Mouse (Mus musculus) liver, postnatal 0 days (tissue): ENCODE data around the gene Hrasls5. TPM values are rescaled to one million over a fixed set of nuclear protein-coding genes. Genes with fewer than 3 reads are reported as not detected.

ENCODE experiments used
- ATAC-seq: fragments of 200-750 bp; cut with Nextera tagmentation; 2 replicates; pipeline ENCODE4 v1.8.0; 2017; ENCODE audit warnings: mild to moderate bottlenecking, moderate library complexity
- DNase-seq: peaks from one replicate; pipeline ENCODE4 v3.0.0-alpha.2; 2016
- H3K27ac ChIP-seq: fragments of 300-500 bp; sonication (generic); 2 replicates; pipeline ENCODE4 v1.5.1; 2014; ENCODE audit warnings: antibody characterized with exemption, moderate library complexity, mild to moderate bottlenecking, low read depth
- H3K27me3 ChIP-seq: fragments of 300-500 bp; sonication (generic); 2 replicates; pipeline ENCODE4 v1.6.1; 2014; ENCODE audit warnings: low read length, control low read depth, mixed read lengths; ENCODE audit not compliant: insufficient read depth
- H3K36me3 ChIP-seq: fragments of 300-500 bp; sonication (generic); replicated peaks from 2 replicates; pipeline ENCODE4 v1.6.1; 2014; ENCODE audit warnings: mild to moderate bottlenecking, control low read depth, low read length, moderate library complexity, mixed read lengths; ENCODE audit not compliant: insufficient read depth
- H3K4me1 ChIP-seq: fragments of 300-500 bp; sonication (generic); 2 replicates; pipeline ENCODE4 v1.6.1; 2014; ENCODE audit warnings: antibody characterized with exemption, mild to moderate bottlenecking, control low read depth; ENCODE audit not compliant: insufficient read depth
- H3K4me2 ChIP-seq: fragments of 300-500 bp; sonication (generic); 2 replicates; pipeline ENCODE4 v1.6.1; 2014; ENCODE audit warnings: low read depth, mild to moderate bottlenecking, low read length, moderate library complexity, mixed read lengths
- H3K4me3 ChIP-seq: fragments of 300-500 bp; sonication (generic); 2 replicates; pipeline ENCODE4 v1.5.1; 2014; ENCODE audit warnings: low read depth, low read length
- H3K9ac ChIP-seq: fragments of 300-500 bp; sonication (generic); replicated peaks from 2 replicates; pipeline ENCODE4 v1.6.1; 2014; ENCODE audit warnings: mild to moderate bottlenecking, moderate library complexity
- H3K9me3 ChIP-seq: fragments of 300-500 bp; sonication (generic); 2 replicates; pipeline ENCODE4 v1.6.1; 2016; ENCODE audit warnings: mild to moderate bottlenecking, control low read depth, low read length, mixed read lengths
- CTCF ChIP-seq: sonication (generic); IDR thresholded peaks from 2 replicates; pipeline ENCODE4 v1.5.1; 2016; ENCODE audit warnings: antibody characterized with exemption, low read depth
- EP300 ChIP-seq: IDR thresholded peaks from 2 replicates; pipeline ENCODE4 v1.6.1; 2016; ENCODE audit warnings: antibody characterized with exemption, low read depth, mild to moderate bottlenecking
- WGBS: fragments of 180-500 bp; shearing (Covaris S2); extraction: QIAGEN DNeasy Blood & Tissue Kit; methylation state at CpG from one replicate; pipeline ENCODE4 v1.1.7; 2014; ENCODE audit not compliant: insufficient replicate concordance; 5-methylcytosine and 5-hydroxymethylcytosine counted together
- polyA plus RNA-seq: library from polyadenylated mRNA; unstranded; fragments of >200 nt; fragmentation: Nextera tagmentation; extraction: Ambion mirVana; gene quantifications from 2 replicates; pipeline ENCODE4 v1.2.1, GENCODE M21; 2015

Gene Hrasls5
- polyA plus RNA-seq, 1 experiment from 2014 or later, result not detected

GRCm38 (mm10) chr19:7672033-7672432 lies 59.7 kb downstream of the Hrasls5 start:
- 9% methylated on average over 1 of the region's 1 CpGs for WGBS
- no peak overlapping the region for H3K27ac ChIP-seq
- H3K4me2 ChIP-seq, result no peak overlapping the region
- no peak overlapping the region for H3K4me3 ChIP-seq
- H3K27me3 ChIP-seq, result no peaks in the 10 kb centered on the region
- H3K4me1 ChIP-seq, result no peaks in the 10 kb centered on the region
- DNase-seq (no peak), ATAC-seq (no peak)
- H3K9me3 ChIP-seq, result no peaks in the 10 kb centered on the region
- H3K9ac ChIP-seq, result no peak overlapping the region
- TF ChIP-seq EP300 (no peak), CTCF (no peak)
- H3K36me3 ChIP-seq, result no peaks in the 10 kb centered on the region

GRCm38 (mm10) chr19:7687988-7688387 lies 75.6 kb downstream of the Hrasls5 start:
- Histone ChIP-seq H3K36me3 (no peaks in the 10 kb centered on the region), H3K4me1 (no peaks in the 10 kb centered on the region), H3K4me3 (no peak overlapping the region), H3K9me3 (no peaks in the 10 kb centered on the region), H3K4me2 (no peak overlapping the region), H3K27ac (no peak overlapping the region), H3K27me3 (no peaks in the 10 kb centered on the region), H3K9ac (no peak overlapping the region)
- no peak for DNase-seq
- no peak for TF ChIP-seq EP300
- 77% methylated on average over 1 of the region's 1 CpGs for WGBS
- ATAC-seq, result no peak

Other genes with a start within 250 kb of the Hrasls5 start
- gene Spindoc, start 229.5 kb upstream of the Hrasls5 start, polyA plus RNA-seq, result 2.2 and 3.6 TPM in 2 replicates
- gene 2700081O15Rik, start 194.9 kb upstream of the Hrasls5 start, polyA plus RNA-seq, result 0.58 and 0.75 TPM in 2 replicates
- gene Rtn3, start 129.3 kb upstream of the Hrasls5 start, polyA plus RNA-seq, result 62.2 and 63.0 TPM in 2 replicates
- 7.2 and 7.7 TPM in 2 replicates for gene Atl3, start 118.5 kb upstream of the Hrasls5 start, polyA plus RNA-seq
- 16.0 and 18.0 TPM in 2 replicates for gene Pla2g16, start 55.1 kb upstream of the Hrasls5 start, polyA plus RNA-seq
- gene Lgals12, start 5.3 kb upstream of the Hrasls5 start, polyA plus RNA-seq, result not detected in 2 replicates
- gene Slc22a19, start 98.8 kb downstream of the Hrasls5 start, polyA plus RNA-seq, result not detected in 2 replicates
- 0.15 TPM in 1 of 2 replicates, not detected in the other for gene Slc22a26, start 190.1 kb downstream of the Hrasls5 start, polyA plus RNA-seq